Mouse (Mus musculus) bone marrow, adult 2 months (tissue): ENCODE results near the gene Wscd2.

Source experiments
- CTCF ChIP-seq: fragments of 200-500 bp; IDR thresholded peaks from 2 replicates; pipeline ENCODE4 v1.5.1; 2011; ENCODE audit warnings: low read length, control low read depth; ENCODE audit not compliant: control insufficient read depth, insufficient read depth
- POLR2A ChIP-seq: fragments of 200-500 bp; IDR thresholded peaks from 2 replicates; pipeline ENCODE4 v1.6.1; 2011; ENCODE audit warnings: low read depth, mild to moderate bottlenecking, control low read depth, low read length, borderline replicate concordance; ENCODE audit not compliant: control insufficient read depth

DNA sequence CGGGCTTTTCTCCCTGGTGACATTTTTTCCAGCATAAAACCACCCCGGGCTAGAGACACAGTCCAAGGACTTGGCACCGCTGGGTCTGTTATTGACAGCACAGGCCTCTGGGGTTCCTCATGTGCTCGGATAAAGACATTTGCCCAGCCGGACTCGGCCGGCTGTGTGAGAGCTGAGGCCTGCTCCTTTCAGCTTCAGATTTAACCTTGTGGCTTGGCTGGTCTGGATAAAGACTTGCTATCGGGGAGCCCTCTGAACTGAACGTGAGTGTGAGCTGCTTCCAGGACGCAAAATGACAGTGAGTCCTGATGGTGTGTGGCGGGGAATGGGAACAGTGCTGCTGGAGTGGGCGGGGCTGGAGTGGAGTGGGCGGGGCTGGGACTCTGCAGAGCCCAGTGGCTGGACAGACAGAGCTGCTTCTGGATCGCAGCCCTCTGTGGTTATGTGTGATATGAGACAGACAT is 26.8 kb downstream of the Wscd2 start:
- TF ChIP-seq CTCF: no peak
- TF ChIP-seq POLR2A: no peak
